Mouse (Mus musculus): Measurements from ENCODE around the gene Txn2. TPM values are rescaled to one million over a fixed set of nuclear protein-coding genes. Genes with fewer than 3 reads are reported as not detected.
A peak's percentile ranks its signal among the peaks of the same experiment; 100 is the strongest.

Txn2 gene
- polyA plus RNA-seq, 1 experiment from 2014 or later: 245 TPM

GRCm38 (mm10) chr15:77914507-77914906 lies 14.3 kb downstream of the Txn2 start:
- peaks cover 14% of the 10 kb centered on the region; the same call in 1 of the 2 replicates for H3K4me1 ChIP-seq (replicated peaks; ENCODE audit: insufficient read depth, low read length)
- 91% methylated on average over 3 of the region's 3 CpGs for WGBS
- peaks cover 26% of the 10 kb centered on the region; the same call in 1 of the 2 replicates for H3K36me3 ChIP-seq (ENCODE audit: insufficient read depth, low read length)

GRCm38 (mm10) chr15:77913054-77913453 lies 15.8 kb downstream of the Txn2 start:
- Histone ChIP-seq H3K36me3 (ENCODE audit: insufficient read depth, low read length) (peaks cover 17% of the 10 kb centered on the region; the same call in 1 of the 2 replicates), H3K9me3 (replicated peaks; ENCODE audit: low read length) (no peaks in the 10 kb centered on the region), H3K27ac (peak overlapping the region; percentile 69; the same call in 1 of the 2 replicates), H3K4me3 (replicated peaks; ENCODE audit: low read depth, low read length) (no peak overlapping the region), H3K4me2 (ENCODE audit: low read length) (no peak overlapping the region), H3K27me3 (ENCODE audit: insufficient read depth, low read length) (no peaks in the 10 kb centered on the region), H3K9ac (ENCODE audit: low read depth, low read length) (0 out of 2 replicates have a peak overlapping the region, but pooled peaks have one; percentile 13), H3K4me1 (replicated peaks; ENCODE audit: insufficient read depth, low read length) (peaks cover 18% of the 10 kb centered on the region; the same call in 1 of the 2 replicates)
- ATAC-seq (replicated peaks; ENCODE audit: low FRiP score, low read depth) (no peak), DNase-seq (ENCODE audit: low spot score) (no peak)
- WGBS: 73% methylated on average over 8 of the region's 8 CpGs
- no peak for TF ChIP-seq CTCF (IDR thresholded peaks at IDR 0.05; ENCODE audit: low read depth)

More at GRCm38 (mm10) chr15:77914507-77914906, 14.3 kb downstream of the Txn2 start:
- Histone ChIP-seq H3K27me3 (ENCODE audit: insufficient read depth, low read length) (no peaks in the 10 kb centered on the region), H3K9me3 (replicated peaks; ENCODE audit: low read length) (no peaks in the 10 kb centered on the region), H3K4me2 (ENCODE audit: low read length) (no peak overlapping the region), H3K9ac (ENCODE audit: low read depth, low read length) (no peak overlapping the region), H3K4me3 (replicated peaks; ENCODE audit: low read depth, low read length) (no peak overlapping the region), H3K27ac (no peak overlapping the region)
- TF ChIP-seq CTCF (IDR thresholded peaks at IDR 0.05; ENCODE audit: low read depth): no peak
- ATAC-seq (replicated peaks; ENCODE audit: low FRiP score, low read depth) (no peak), DNase-seq (ENCODE audit: low spot score) (no peak)

DNA sequence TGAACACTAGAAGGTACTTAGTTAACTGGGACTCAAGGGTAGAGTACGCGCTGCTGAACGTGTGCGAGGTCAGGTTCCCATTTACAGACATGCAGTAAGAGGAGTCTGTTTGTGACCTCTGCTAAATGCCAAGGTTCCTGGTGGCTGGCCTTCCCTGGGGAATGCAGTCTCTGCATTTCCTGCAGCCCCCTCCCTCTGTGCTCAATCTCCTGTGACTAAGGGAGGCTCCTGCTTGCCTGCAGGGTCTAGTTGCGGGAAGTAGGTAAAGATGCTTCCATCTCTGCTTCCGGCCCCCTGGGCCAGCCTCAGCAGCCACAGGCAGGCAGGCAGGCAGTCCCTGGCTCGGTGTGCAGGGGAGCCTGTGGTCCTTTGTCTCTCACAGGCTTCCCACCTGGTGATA lies 16.2 kb downstream of the Txn2 start:
- DNase-seq (ENCODE audit: low spot score) (no peak), ATAC-seq (replicated peaks; ENCODE audit: low FRiP score, low read depth) (no peak)
- 0 out of 2 replicates have a peak overlapping the region, but pooled peaks have one; percentile 13 for H3K9ac ChIP-seq (ENCODE audit: low read depth, low read length)
- H3K4me2 ChIP-seq (ENCODE audit: low read length): no peak overlapping the region
- peaks cover 18% of the 10 kb centered on the region; the same call in 1 of the 2 replicates for H3K4me1 ChIP-seq (replicated peaks; ENCODE audit: insufficient read depth, low read length)
- TF ChIP-seq CTCF (IDR thresholded peaks at IDR 0.05; ENCODE audit: low read depth): no peak
- H3K36me3 ChIP-seq (ENCODE audit: insufficient read depth, low read length): peaks cover 17% of the 10 kb centered on the region; the same call in 1 of the 2 replicates
- WGBS: 39% methylated on average over 7 of the region's 7 CpGs
- no peak overlapping the region for H3K4me3 ChIP-seq (replicated peaks; ENCODE audit: low read depth, low read length)
- peak overlapping the region; percentile 69; the same call in 1 of the 2 replicates for H3K27ac ChIP-seq
- no peaks in the 10 kb centered on the region for H3K9me3 ChIP-seq (replicated peaks; ENCODE audit: low read length)
- H3K27me3 ChIP-seq (ENCODE audit: insufficient read depth, low read length): no peaks in the 10 kb centered on the region

GRCm38 (mm10) chr15:77912048-77912447 lies 16.8 kb downstream of the Txn2 start:
- DNase-seq (ENCODE audit: low spot score) (no peak), ATAC-seq (replicated peaks; ENCODE audit: low FRiP score, low read depth) (no peak)
- Histone ChIP-seq H3K27ac (peak overlapping the region; percentile 69; the same call in 1 of the 2 replicates), H3K4me2 (ENCODE audit: low read length) (no peak overlapping the region), H3K4me3 (replicated peaks; ENCODE audit: low read depth, low read length) (no peak overlapping the region), H3K36me3 (ENCODE audit: insufficient read depth, low read length) (peaks cover 17% of the 10 kb centered on the region; the same call in 1 of the 2 replicates), H3K4me1 (replicated peaks; ENCODE audit: insufficient read depth, low read length) (peaks cover 23% of the 10 kb centered on the region), H3K9ac (ENCODE audit: low read depth, low read length) (no peak overlapping the region), H3K9me3 (replicated peaks; ENCODE audit: low read length) (no peaks in the 10 kb centered on the region), H3K27me3 (ENCODE audit: insufficient read depth, low read length) (no peaks in the 10 kb centered on the region)
- TF ChIP-seq CTCF (IDR thresholded peaks at IDR 0.05; ENCODE audit: low read depth): no peak
- 52% methylated on average over 5 of the region's 5 CpGs for WGBS

- ATAC-seq (replicated peaks; ENCODE audit: low FRiP score, low read depth) (peak; percentile 63), DNase-seq (ENCODE audit: low spot score) (peak; percentile 51)
- Histone ChIP-seq H3K9ac (ENCODE audit: low read depth, low read length) (no peak overlapping the region), H3K9me3 (replicated peaks; ENCODE audit: low read length) (no peaks in the 10 kb centered on the region), H3K27ac (peak overlapping the region; percentile 70; the same call in 1 of the 2 replicates), H3K4me2 (ENCODE audit: low read length) (no peak overlapping the region), H3K4me3 (replicated peaks; ENCODE audit: low read depth, low read length) (no peak overlapping the region), H3K27me3 (ENCODE audit: insufficient read depth, low read length) (no peaks in the 10 kb centered on the region), H3K4me1 (replicated peaks; ENCODE audit: insufficient read depth, low read length) (peaks cover 31% of the 10 kb centered on the region), H3K36me3 (ENCODE audit: insufficient read depth, low read length) (peaks cover 13% of the 10 kb centered on the region; the same call in 1 of the 2 replicates)
- no peak for TF ChIP-seq CTCF (IDR thresholded peaks at IDR 0.05; ENCODE audit: low read depth)
- WGBS: 12% methylated on average over 2 of the region's 2 CpGs
Measured at GRCm38 (mm10) chr15:77911065-77911464, 17.7 kb downstream of the Txn2 start.

DNA sequence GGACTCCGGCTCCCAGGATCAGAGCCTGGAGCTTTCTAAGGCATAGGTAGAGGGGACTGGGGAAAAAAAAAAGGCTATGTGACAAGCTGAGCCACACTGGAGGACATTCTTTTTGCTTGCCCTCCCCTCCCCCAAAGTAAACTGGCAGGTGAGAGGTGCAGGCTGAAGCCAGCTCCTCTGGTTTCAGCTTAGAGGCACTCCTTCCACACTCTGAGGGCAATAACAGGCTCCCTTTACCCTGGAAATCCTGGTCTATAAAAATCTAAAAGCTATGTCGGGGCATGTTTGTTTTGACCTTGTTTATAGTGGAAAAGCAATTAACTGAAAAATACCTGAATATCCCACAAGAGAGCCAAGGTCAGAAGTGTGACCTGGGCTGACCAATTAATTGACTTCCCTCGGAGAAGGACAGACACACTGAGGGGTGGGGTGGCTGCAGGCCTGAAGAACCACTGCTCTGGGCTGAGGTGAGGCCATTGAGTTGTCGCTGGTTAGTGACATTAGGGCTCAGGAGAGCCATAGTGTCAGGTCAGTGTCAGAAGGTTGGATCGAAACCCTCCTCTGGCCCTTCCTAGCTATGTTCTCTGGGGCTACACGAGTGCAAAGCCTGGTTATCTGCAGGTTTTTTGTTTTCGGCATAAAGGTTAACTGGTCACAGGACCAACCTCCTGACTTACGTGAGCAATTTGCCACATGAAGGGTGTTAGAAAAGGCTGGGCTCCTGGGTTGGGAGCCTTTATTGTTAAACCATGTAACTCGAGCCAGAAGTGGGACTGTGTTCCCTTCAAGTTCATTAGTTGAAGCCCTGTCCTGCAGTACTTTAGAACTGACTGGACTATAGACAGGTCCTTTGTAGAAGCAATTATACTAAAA lies 20.9 kb downstream of the Txn2 start:
- Histone ChIP-seq H3K27me3 (ENCODE audit: insufficient read depth, low read length) (no peaks in the 10 kb centered on the region), H3K4me3 (replicated peaks; ENCODE audit: low read depth, low read length) (no peak overlapping the region), H3K9ac (ENCODE audit: low read depth, low read length) (0 out of 2 replicates have a peak overlapping the region, but pooled peaks have one; percentile 4), H3K36me3 (ENCODE audit: insufficient read depth, low read length) (no peaks in the 10 kb centered on the region), H3K4me1 (replicated peaks; ENCODE audit: insufficient read depth, low read length) (peaks cover 50% of the 10 kb centered on the region), H3K4me2 (ENCODE audit: low read length) (no peak overlapping the region), H3K27ac (peak overlapping the region; percentile 78), H3K9me3 (replicated peaks; ENCODE audit: low read length) (no peaks in the 10 kb centered on the region)
- ATAC-seq (replicated peaks; ENCODE audit: low FRiP score, low read depth) (no peak), DNase-seq (ENCODE audit: low spot score) (no peak)
- TF ChIP-seq CTCF (IDR thresholded peaks at IDR 0.05; ENCODE audit: low read depth): no peak
- WGBS: 43% methylated on average over 9 of the region's 9 CpGs

Measured in kidney, postnatal 0 days (tissue).